Mouse (Mus musculus): ENCODE data around the gene Dysf. TPM values are rescaled to one million over a fixed set of nuclear protein-coding genes. Genes with fewer than 3 reads are reported as not detected.

Gene Dysf
- polyA plus RNA-seq, 1 experiment: 1.7 TPM

DNA sequence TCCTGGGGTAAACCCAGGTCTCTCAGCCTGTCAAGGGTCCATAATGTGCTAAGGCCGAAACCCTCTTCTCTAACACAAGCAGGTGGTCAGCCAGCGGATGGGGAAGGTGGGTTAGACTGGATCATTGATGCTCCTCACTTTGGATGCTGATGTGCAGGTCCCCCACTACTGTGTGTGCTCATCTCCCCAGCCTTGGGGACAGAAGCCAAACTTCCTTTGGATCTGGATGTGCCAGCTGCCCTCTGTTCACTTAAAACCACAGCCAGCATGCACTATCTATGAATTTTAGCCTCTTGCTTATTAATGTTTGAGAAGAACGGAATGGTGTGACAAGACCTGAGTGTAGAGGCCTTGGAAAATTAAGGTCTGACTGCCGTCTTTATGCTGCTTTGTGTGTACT, 150.7 kb downstream of the Dysf start:
- Histone ChIP-seq H3K36me3 (ENCODE audit: control insufficient read depth, insufficient read depth, low read length) (no peaks in the 10 kb centered on the region), H3K4me1 (ENCODE audit: control insufficient read depth, insufficient read depth, low read length) (no peaks in the 10 kb centered on the region), H3K27ac (ENCODE audit: control insufficient read depth, insufficient read depth, low read depth, low read length) (no peak overlapping the region), H3K4me3 (ENCODE audit: control insufficient read depth, low read depth, low read length) (no peak overlapping the region), H3K27me3 (ENCODE audit: control insufficient read depth, insufficient read depth, low read length) (no peaks in the 10 kb centered on the region)
- no peak for TF ChIP-seq CTCF (IDR thresholded peaks at IDR 0.05; ENCODE audit: control insufficient read depth, insufficient read depth, insufficient replicate concordance, low read depth, low read length)
- no peak for TF ChIP-seq POLR2A (IDR thresholded peaks at IDR 0.05; ENCODE audit: control insufficient read depth, low read depth, low read length)

DNA sequence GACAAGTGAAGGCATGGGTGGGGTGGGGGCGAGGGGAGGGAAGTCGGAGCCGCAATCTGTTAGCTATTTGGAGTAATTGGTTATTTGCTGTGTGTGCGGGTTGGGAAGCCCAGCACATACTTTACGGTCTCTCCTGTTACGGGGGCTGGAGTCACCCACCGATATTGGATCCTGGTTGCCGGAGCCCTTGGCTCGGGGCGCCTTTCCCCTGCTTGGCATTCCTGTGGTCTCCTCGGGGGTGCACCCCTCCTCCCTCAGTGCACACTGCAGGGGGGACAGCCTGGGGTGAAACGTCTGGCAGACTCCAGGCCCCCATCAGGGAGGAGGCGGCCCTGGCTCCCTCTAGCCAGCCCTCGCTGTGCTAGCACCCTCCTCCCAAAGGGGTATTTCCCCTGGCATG, 159.2 kb downstream of the Dysf start:
- no peaks in the 10 kb centered on the region for H3K4me1 ChIP-seq (ENCODE audit: control insufficient read depth, insufficient read depth, low read length)
- H3K4me3 ChIP-seq (ENCODE audit: control insufficient read depth, low read depth, low read length): no peak overlapping the region
- H3K27ac ChIP-seq (ENCODE audit: control insufficient read depth, insufficient read depth, low read depth, low read length): no peak overlapping the region
- no peaks in the 10 kb centered on the region for H3K36me3 ChIP-seq (ENCODE audit: control insufficient read depth, insufficient read depth, low read length)
- TF ChIP-seq POLR2A (IDR thresholded peaks at IDR 0.05; ENCODE audit: control insufficient read depth, low read depth, low read length) (no peak), CTCF (IDR thresholded peaks at IDR 0.05; ENCODE audit: control insufficient read depth, insufficient read depth, insufficient replicate concordance, low read depth, low read length) (no peak)
- no peaks in the 10 kb centered on the region for H3K27me3 ChIP-seq (ENCODE audit: control insufficient read depth, insufficient read depth, low read length)

DNA sequence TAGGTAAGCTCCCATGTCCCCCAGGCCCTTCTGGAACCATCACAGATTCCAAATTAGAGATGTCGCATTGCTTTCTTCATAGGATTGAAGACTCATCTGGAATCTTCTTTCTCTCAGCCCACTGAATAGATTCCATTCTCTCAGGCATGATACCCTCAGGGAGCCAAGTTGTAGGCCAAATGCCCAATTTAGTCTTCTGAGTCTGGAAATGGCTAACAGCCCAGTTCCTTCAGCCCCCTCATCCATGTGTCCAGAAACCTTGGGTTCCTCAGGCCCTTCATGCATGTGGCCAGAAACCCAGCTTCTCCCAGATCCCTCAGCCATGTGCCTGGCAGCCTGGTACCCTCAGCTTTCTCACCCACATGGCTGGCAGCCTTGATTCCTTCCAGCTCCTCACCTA, 160.2 kb downstream of the Dysf start:
- TF ChIP-seq POLR2A (IDR thresholded peaks at IDR 0.05; ENCODE audit: control insufficient read depth, low read depth, low read length): no peak
- no peak for TF ChIP-seq CTCF (IDR thresholded peaks at IDR 0.05; ENCODE audit: control insufficient read depth, insufficient read depth, insufficient replicate concordance, low read depth, low read length)
- no peaks in the 10 kb centered on the region for H3K36me3 ChIP-seq (ENCODE audit: control insufficient read depth, insufficient read depth, low read length)
- H3K27me3 ChIP-seq (ENCODE audit: control insufficient read depth, insufficient read depth, low read length): no peaks in the 10 kb centered on the region
- no peaks in the 10 kb centered on the region for H3K4me1 ChIP-seq (ENCODE audit: control insufficient read depth, insufficient read depth, low read length)
- H3K4me3 ChIP-seq (ENCODE audit: control insufficient read depth, low read depth, low read length): no peak overlapping the region
- H3K27ac ChIP-seq (ENCODE audit: control insufficient read depth, insufficient read depth, low read depth, low read length): no peak overlapping the region

DNA sequence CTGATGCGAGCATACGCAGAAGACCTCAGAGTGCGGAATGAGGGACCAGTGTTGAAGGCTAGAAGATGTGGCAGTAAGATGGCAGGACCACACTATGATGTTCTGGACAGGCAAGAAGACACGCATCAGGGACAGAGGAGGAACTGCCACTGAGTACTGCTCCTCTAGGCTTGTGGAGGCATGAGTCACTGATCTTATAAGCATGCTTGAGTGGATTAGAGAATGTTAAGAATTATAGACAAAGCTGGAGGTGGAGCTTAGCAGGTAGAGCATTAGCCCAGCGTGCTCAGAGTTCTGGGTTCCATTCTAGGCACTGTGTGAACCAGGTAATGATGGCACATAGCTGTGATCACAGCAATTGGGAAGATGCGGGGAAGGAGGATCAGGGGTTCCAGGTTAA, 165.2 kb downstream of the Dysf start:
- Histone ChIP-seq H3K36me3 (ENCODE audit: control insufficient read depth, insufficient read depth, low read length) (no peaks in the 10 kb centered on the region), H3K27ac (ENCODE audit: control insufficient read depth, insufficient read depth, low read depth, low read length) (no peak overlapping the region), H3K4me1 (ENCODE audit: control insufficient read depth, insufficient read depth, low read length) (no peaks in the 10 kb centered on the region), H3K27me3 (ENCODE audit: control insufficient read depth, insufficient read depth, low read length) (no peaks in the 10 kb centered on the region), H3K4me3 (ENCODE audit: control insufficient read depth, low read depth, low read length) (no peak overlapping the region)
- TF ChIP-seq CTCF (IDR thresholded peaks at IDR 0.05; ENCODE audit: control insufficient read depth, insufficient read depth, insufficient replicate concordance, low read depth, low read length) (no peak), POLR2A (IDR thresholded peaks at IDR 0.05; ENCODE audit: control insufficient read depth, low read depth, low read length) (no peak)

DNA sequence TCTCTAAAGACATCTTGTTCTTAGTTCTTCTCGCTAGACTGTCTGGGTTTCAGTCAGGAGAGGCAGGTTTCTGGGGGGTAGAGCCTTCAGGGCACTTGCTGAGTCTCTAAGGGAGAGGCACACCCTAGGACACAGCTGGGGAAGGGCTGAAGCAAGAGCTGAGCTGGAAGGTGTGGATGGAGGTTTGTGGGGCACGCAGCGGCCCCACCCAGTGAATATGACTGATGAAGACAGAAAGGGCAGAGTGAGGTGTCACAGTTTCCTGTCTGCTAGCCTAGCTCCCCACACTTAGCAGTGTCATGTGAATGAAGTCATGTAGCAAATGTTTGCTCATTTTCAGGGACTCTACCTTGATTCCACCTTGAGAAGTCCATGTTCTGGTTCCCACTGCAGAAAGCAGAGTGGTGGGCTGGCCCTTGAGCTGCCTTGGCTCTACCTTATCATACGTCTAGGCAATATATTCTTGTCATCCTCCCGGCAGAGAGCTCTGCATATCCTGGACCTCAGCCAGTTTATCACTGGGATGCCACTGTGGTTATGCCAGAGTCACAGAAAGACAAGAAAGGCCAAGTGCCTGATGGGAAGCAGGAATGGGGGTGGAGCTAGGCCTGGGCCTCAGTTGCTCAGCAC, 170.5 kb downstream of the Dysf start:
- no peak for TF ChIP-seq CTCF (IDR thresholded peaks at IDR 0.05; ENCODE audit: control insufficient read depth, insufficient read depth, insufficient replicate concordance, low read depth, low read length)
- H3K4me1 ChIP-seq (ENCODE audit: control insufficient read depth, insufficient read depth, low read length): no peaks in the 10 kb centered on the region
- H3K27ac ChIP-seq (ENCODE audit: control insufficient read depth, insufficient read depth, low read depth, low read length): no peak overlapping the region

DNA sequence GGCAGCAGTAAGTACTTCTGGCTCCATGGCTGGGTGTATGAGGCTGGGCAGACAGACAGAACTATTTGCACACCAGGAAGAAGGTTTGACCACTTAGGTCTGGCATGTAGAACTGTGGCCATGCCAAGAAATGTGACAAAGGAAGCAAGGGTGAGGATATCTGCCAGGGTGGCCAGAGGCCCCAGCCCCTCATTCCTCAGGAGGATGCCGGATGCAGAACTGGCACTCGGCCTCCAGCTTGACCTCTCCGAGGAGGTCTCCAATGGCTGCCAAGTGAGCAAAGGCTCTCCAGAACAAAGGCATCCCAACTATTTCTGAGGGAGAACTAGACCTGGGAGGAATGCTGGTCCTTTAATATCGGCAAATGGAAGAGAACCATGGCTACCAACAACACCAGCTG, 173.1 kb downstream of the Dysf start:
- Histone ChIP-seq H3K4me1 (ENCODE audit: control insufficient read depth, insufficient read depth, low read length) (no peaks in the 10 kb centered on the region), H3K27ac (ENCODE audit: control insufficient read depth, insufficient read depth, low read depth, low read length) (no peak overlapping the region), H3K4me3 (ENCODE audit: control insufficient read depth, low read depth, low read length) (no peak overlapping the region), H3K27me3 (ENCODE audit: control insufficient read depth, insufficient read depth, low read length) (no peaks in the 10 kb centered on the region), H3K36me3 (ENCODE audit: control insufficient read depth, insufficient read depth, low read length) (no peaks in the 10 kb centered on the region)
- TF ChIP-seq POLR2A (IDR thresholded peaks at IDR 0.05; ENCODE audit: control insufficient read depth, low read depth, low read length) (no peak), CTCF (IDR thresholded peaks at IDR 0.05; ENCODE audit: control insufficient read depth, insufficient read depth, insufficient replicate concordance, low read depth, low read length) (no peak)

More for the DNA sequence above, 170.5 kb downstream of the Dysf start:
- Histone ChIP-seq H3K4me3 (ENCODE audit: control insufficient read depth, low read depth, low read length) (no peak overlapping the region), H3K27me3 (ENCODE audit: control insufficient read depth, insufficient read depth, low read length) (no peaks in the 10 kb centered on the region), H3K36me3 (ENCODE audit: control insufficient read depth, insufficient read depth, low read length) (no peaks in the 10 kb centered on the region)

DNA sequence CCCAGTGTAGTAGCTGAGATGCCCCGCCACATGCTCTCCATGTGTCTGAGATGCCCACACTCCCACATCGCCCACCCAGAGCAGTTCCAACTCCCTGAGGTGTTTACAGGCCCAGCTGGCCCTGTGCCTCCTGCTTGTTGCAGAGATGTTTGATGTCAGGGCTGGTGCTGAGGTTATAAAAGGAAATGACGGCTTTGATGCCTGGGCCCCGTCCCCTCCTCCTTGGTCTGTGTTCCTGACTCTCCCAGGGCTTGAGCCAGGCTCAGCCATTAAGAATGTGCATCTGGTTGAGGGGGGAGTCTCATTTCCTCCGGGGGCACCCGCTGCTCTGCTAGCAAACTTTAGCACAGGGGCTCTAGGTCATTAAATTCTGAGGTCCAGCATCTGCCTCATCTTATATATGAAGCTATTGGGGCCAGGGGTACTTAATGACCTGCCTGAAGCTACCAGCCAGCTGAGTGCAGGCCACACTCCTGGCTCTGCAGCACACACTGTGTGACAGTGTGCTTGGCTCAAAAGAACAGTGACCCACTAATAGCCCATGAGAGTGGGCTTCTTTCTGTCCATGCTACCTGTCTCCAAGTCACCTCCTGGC, 183.4 kb downstream of the Dysf start:
- no peak overlapping the region for H3K4me3 ChIP-seq (ENCODE audit: control insufficient read depth, low read depth, low read length)
- no peak overlapping the region for H3K27ac ChIP-seq (ENCODE audit: control insufficient read depth, insufficient read depth, low read depth, low read length)
- TF ChIP-seq CTCF (IDR thresholded peaks at IDR 0.05; ENCODE audit: control insufficient read depth, insufficient read depth, insufficient replicate concordance, low read depth, low read length) (no peak), POLR2A (IDR thresholded peaks at IDR 0.05; ENCODE audit: control insufficient read depth, low read depth, low read length) (no peak)
- no peaks in the 10 kb centered on the region for H3K4me1 ChIP-seq (ENCODE audit: control insufficient read depth, insufficient read depth, low read length)
- no peaks in the 10 kb centered on the region for H3K36me3 ChIP-seq (ENCODE audit: control insufficient read depth, insufficient read depth, low read length)
- H3K27me3 ChIP-seq (ENCODE audit: control insufficient read depth, insufficient read depth, low read length): no peaks in the 10 kb centered on the region
